Mouse (Mus musculus): ENCODE results near the gene Lrguk.

- no peak for TF ChIP-seq CTCF (IDR thresholded peaks at IDR 0.05; ENCODE audit: low read depth, low read length)
- TF ChIP-seq POLR2A (IDR thresholded peaks at IDR 0.05; ENCODE audit: borderline replicate concordance, low read depth, low read length), result no peak
Measured at GRCm38 (mm10) chr6:34044228-34044811, 15.1 kb downstream of the Lrguk start.
